Comparison of ENCODE assay signal across 8 mouse cellular contexts in genomic region chr19:55838389-55839035, GRCm38 (mm10).
A peak's percentile ranks its signal among the peaks of the same experiment; 100 is the strongest.
DNase-seq lines count a peak whose midpoint lies in the region; ATAC-seq and TF ChIP-seq lines count a peak whose summit lies in the region.

No protein-coding gene starts in this region.

- no peaks in the 10 kb centered on the region for H3K36me3 ChIP-seq in kidney, adult 2 months (ENCODE audit: control insufficient read depth, insufficient read depth, low read length)
- peaks cover 2% of the 10 kb centered on the region; the same call in 1 of the 2 replicates for H3K36me3 ChIP-seq in embryonic facial prominence, embryonic 13.5 days
- H3K36me3 ChIP-seq in intestine, embryonic 14.5 days (ENCODE audit: control insufficient read depth, insufficient read depth, low read length), result no peaks in the 10 kb centered on the region
- H3K36me3 ChIP-seq in midbrain, embryonic 14.5 days (ENCODE audit: control insufficient read depth, insufficient read depth, low read length), result no peaks in the 10 kb centered on the region

- WGBS in kidney, adult 2 months, result 37% methylated on average over 5 of the region's 5 CpGs
- 44% methylated on average over 5 of the region's 5 CpGs for WGBS in embryonic facial prominence, embryonic 13.5 days
- WGBS in intestine, embryonic 14.5 days, result 27% methylated on average over 5 of the region's 5 CpGs
- 34% methylated on average over 5 of the region's 5 CpGs for WGBS in midbrain, embryonic 14.5 days

- H3K9me3 ChIP-seq in embryonic facial prominence, embryonic 13.5 days, result no peaks in the 10 kb centered on the region
- H3K9me3 ChIP-seq in intestine, embryonic 14.5 days (ENCODE audit: control insufficient read depth, low read length), result peaks cover 4% of the 10 kb centered on the region; the same call in 1 of the 2 replicates
- no peaks in the 10 kb centered on the region for H3K9me3 ChIP-seq in midbrain, embryonic 14.5 days (ENCODE audit: control insufficient read depth, low read length)

- peak; percentile 50 for DNase-seq in kidney, adult 2 months
- DNase-seq in kidney, adult 11 months, result no peak
- no peak for DNase-seq in intestine, embryonic 14.5 days (ENCODE audit: low spot score)
- no peak for DNase-seq in midbrain, embryonic 14.5 days
- no peak for DNase-seq in right cerebral cortex, postnatal 25 days
- no peak for DNase-seq in B cell, adult 2 months
- no peak for DNase-seq in left cerebral cortex, adult 8-10 months (ENCODE audit: low spot score in 2 of 2)

- ATAC-seq in embryonic facial prominence, embryonic 13.5 days (ENCODE audit: insufficient number of reproducible peaks, insufficient read depth, low FRiP score, low TSS enrichment, low read depth), result no peak
- no peak for ATAC-seq in intestine, embryonic 14.5 days (replicated peaks; ENCODE audit: low FRiP score, low TSS enrichment, low read depth)
- ATAC-seq in midbrain, embryonic 14.5 days (ENCODE audit: low FRiP score, low TSS enrichment), result no peak

- H3K27me3 ChIP-seq in kidney, adult 2 months (replicated peaks; ENCODE audit: control insufficient read depth, insufficient read depth, low read length), result no peaks in the 10 kb centered on the region
- no peaks in the 10 kb centered on the region for H3K27me3 ChIP-seq in embryonic facial prominence, embryonic 13.5 days
- no peaks in the 10 kb centered on the region for H3K27me3 ChIP-seq in intestine, embryonic 14.5 days (replicated peaks; ENCODE audit: control insufficient read depth, insufficient read depth, low read length)
- H3K27me3 ChIP-seq in midbrain, embryonic 14.5 days (ENCODE audit: control insufficient read depth, insufficient read depth, low read length), result no peaks in the 10 kb centered on the region

- TF ChIP-seq POLR2A in kidney, adult 2 months (IDR thresholded peaks at IDR 0.05; ENCODE audit: low read depth, low read length), result no peak

- H3K4me2 ChIP-seq in embryonic facial prominence, embryonic 13.5 days, result peak overlapping the region; percentile 43
- H3K4me2 ChIP-seq in intestine, embryonic 14.5 days (ENCODE audit: low read length), result peak overlapping the region; percentile 35
- H3K4me2 ChIP-seq in midbrain, embryonic 14.5 days (ENCODE audit: low read length), result peak overlapping the region; percentile 33

- TF ChIP-seq CTCF in kidney, adult 2 months (conservative IDR thresholded peaks at IDR 0.05; ENCODE audit: insufficient read depth, insufficient read length, low read depth, low read length), result no peak

- H3K4me1 ChIP-seq in kidney, adult 2 months (ENCODE audit: control insufficient read depth, insufficient read depth, low read length), result peaks cover 16% of the 10 kb centered on the region
- peaks cover 79% of the 10 kb centered on the region for H3K4me1 ChIP-seq in embryonic facial prominence, embryonic 13.5 days
- H3K4me1 ChIP-seq in intestine, embryonic 14.5 days (replicated peaks; ENCODE audit: control insufficient read depth, insufficient read depth, low read length), result peaks cover 54% of the 10 kb centered on the region
- peaks cover 37% of the 10 kb centered on the region for H3K4me1 ChIP-seq in midbrain, embryonic 14.5 days (ENCODE audit: control insufficient read depth, insufficient read depth, low read length)

- H3K27ac ChIP-seq in kidney, adult 2 months (ENCODE audit: insufficient read depth, low read depth, low read length), result peak overlapping the region; percentile 20
- peak overlapping the region; percentile 84 for H3K27ac ChIP-seq in embryonic facial prominence, embryonic 13.5 days
- peak overlapping the region; percentile 90 for H3K27ac ChIP-seq in intestine, embryonic 14.5 days (ENCODE audit: low read depth)
- H3K27ac ChIP-seq in midbrain, embryonic 14.5 days (replicated peaks; ENCODE audit: low read depth, low read length), result peak overlapping the region; percentile 55; the same call in 1 of the 2 replicates

- H3K9ac ChIP-seq in embryonic facial prominence, embryonic 13.5 days, result no peak overlapping the region
- H3K9ac ChIP-seq in intestine, embryonic 14.5 days (ENCODE audit: low read length), result no peak overlapping the region; the same call in 1 of the 2 replicates
- H3K9ac ChIP-seq in midbrain, embryonic 14.5 days (replicated peaks; ENCODE audit: low read length), result no peak overlapping the region

- H3K4me3 ChIP-seq in kidney, adult 2 months (ENCODE audit: insufficient read depth, low read depth, low read length), result no peak overlapping the region
- no peak overlapping the region for H3K4me3 ChIP-seq in embryonic facial prominence, embryonic 13.5 days
- H3K4me3 ChIP-seq in intestine, embryonic 14.5 days (ENCODE audit: low read depth, low read length), result no peak overlapping the region
- no peak overlapping the region for H3K4me3 ChIP-seq in midbrain, embryonic 14.5 days (replicated peaks; ENCODE audit: low read depth, low read length)

Comparison
In these comparisons a context has a peak if more than half of its experiments do, and no peak if none do; other contexts are left out.
1. H3K27ac ChIP-seq: peak in every context shown above with its lines; median percentile 90 in intestine, embryonic 14.5 days; 84 in embryonic facial prominence, embryonic 13.5 days; 55 in midbrain, embryonic 14.5 days; 20 in kidney, adult 2 months.